Mouse (Mus musculus): Measurements from ENCODE around the gene Dyrk1a. TPM values are rescaled to one million over a fixed set of nuclear protein-coding genes. Genes with fewer than 3 reads are reported as not detected.

Gene Dyrk1a
- polyA plus RNA-seq, 1 experiment from 2014 or later = 7.7 TPM

DNA sequence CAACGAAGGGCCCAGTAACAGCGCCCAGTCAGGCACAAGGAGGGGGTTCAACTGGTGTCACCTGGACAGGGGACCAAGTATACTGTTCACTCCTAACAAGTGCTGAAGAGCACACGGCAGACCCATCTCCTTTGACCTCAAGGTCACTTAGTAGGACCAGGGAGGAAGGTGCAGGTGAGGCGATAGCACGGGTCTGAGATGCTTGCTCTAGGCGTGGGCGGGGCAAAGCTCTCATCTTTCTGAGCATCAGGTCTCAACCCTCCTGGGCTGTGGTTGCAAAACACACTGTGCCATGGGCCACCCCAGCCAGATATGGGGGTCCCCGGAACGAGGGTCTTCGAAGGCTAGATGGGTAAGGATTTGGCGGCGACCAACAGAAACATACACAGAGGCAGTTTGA, 153.1 kb downstream of the Dyrk1a start:
- no peaks in the 10 kb centered on the region for H3K36me3 ChIP-seq (ENCODE audit: insufficient read depth, low read length)
- 70% methylated on average over 12 of the region's 12 CpGs for WGBS
- no peak overlapping the region for H3K4me3 ChIP-seq (ENCODE audit: low read depth, low read length)

DNA sequence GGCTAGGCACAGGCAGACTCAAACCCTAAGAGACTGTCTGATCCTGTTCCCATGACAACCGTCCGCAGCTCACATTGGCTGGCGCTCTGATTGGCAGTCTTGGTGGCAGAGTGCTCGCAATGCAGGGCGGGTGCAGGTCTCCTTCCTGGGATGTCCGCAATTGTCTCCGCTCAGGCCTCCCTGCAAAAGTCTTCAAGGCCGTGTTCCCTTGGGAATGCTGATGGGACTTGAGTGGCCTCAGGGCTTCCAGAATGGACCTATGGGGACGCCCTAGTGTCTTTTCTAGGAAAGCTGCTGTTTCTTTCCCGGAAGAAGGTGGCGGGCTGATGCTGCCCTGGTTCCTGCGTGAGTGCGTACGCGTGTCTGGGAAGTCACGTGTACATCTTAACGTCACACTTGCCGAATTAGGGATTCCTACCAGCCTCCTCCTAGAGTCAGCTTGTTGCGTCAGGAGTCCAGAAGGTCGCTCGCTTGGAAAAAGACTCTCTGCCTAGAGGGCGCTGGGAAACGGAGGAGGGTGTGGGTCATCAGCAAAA, 154.3 kb downstream of the Dyrk1a start:
- TF ChIP-seq EP300 (IDR thresholded peaks at IDR 0.05) (no peak), CTCF (IDR thresholded peaks at IDR 0.05) (no peak)
- H3K4me3 ChIP-seq (ENCODE audit: low read depth, low read length) = peak overlapping the region; percentile 36
- peak overlapping the region; percentile 66 for H3K4me2 ChIP-seq (replicated peaks; ENCODE audit: low read depth, low read length)
- H3K4me1 ChIP-seq (ENCODE audit: insufficient read depth, low read depth, low read length) = no peaks in the 10 kb centered on the region
- no peaks in the 10 kb centered on the region; the same call in 1 of the 2 replicates for H3K9me3 ChIP-seq (ENCODE audit: low read length)
- no peak overlapping the region for H3K9ac ChIP-seq (replicated peaks; ENCODE audit: low read depth)
- H3K36me3 ChIP-seq (ENCODE audit: insufficient read depth, low read length) = no peaks in the 10 kb centered on the region
- DNase-seq (ENCODE audit: low spot score) (peak; percentile 85), ATAC-seq (peak; percentile 92)
- no peak overlapping the region for H3K27ac ChIP-seq (ENCODE audit: low read length)
- WGBS = under 1% methylated on average over 23 of the region's 23 CpGs
- H3K27me3 ChIP-seq (replicated peaks; ENCODE audit: insufficient read depth, low read length) = 0 out of 2 replicates have a peak, but pooled peaks cover 3% of the 10 kb centered on the region

More for the DNA sequence above, 153.1 kb downstream of the Dyrk1a start:
- Histone ChIP-seq H3K9me3 (ENCODE audit: low read length) (no peaks in the 10 kb centered on the region), H3K9ac (replicated peaks; ENCODE audit: low read depth) (no peak overlapping the region), H3K27me3 (replicated peaks; ENCODE audit: insufficient read depth, low read length) (0 out of 2 replicates have a peak, but pooled peaks cover 3% of the 10 kb centered on the region), H3K4me2 (replicated peaks; ENCODE audit: low read depth, low read length) (no peak overlapping the region), H3K27ac (ENCODE audit: low read length) (no peak overlapping the region), H3K4me1 (ENCODE audit: insufficient read depth, low read depth, low read length) (no peaks in the 10 kb centered on the region)
- no peak for TF ChIP-seq EP300 (IDR thresholded peaks at IDR 0.05)
- no peak for TF ChIP-seq CTCF (IDR thresholded peaks at IDR 0.05)
- no peak for DNase-seq (ENCODE audit: low spot score)
- no peak for ATAC-seq

DNA sequence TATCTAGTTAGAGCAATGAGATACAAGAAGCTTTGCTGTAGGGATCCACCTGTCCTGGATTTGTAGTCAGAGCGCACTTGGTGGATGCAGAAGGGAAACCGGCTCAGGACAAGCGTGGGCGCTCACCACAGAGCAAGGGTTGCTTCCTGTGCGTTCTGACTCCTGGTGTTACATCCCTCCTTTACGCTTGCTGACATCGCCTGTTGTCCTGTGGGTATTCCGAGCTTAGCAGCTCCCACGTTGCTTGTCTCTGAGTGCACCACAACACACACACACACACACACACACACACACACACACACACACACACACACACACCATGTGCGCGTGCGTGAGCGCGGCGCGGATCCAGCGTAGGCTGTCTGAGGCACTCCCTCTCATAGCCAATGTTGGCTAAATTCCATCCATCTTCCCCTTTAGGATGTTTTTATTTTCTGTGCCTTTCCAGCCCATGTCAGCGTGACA, 155.0 kb downstream of the Dyrk1a start:
- H3K27ac ChIP-seq (ENCODE audit: low read length) = no peak overlapping the region
- 0 out of 2 replicates have a peak, but pooled peaks cover 3% of the 10 kb centered on the region for H3K27me3 ChIP-seq (replicated peaks; ENCODE audit: insufficient read depth, low read length)
- H3K9ac ChIP-seq (replicated peaks; ENCODE audit: low read depth) = no peak overlapping the region
- TF ChIP-seq CTCF (IDR thresholded peaks at IDR 0.05) = no peak
- no peak for TF ChIP-seq EP300 (IDR thresholded peaks at IDR 0.05)
- H3K9me3 ChIP-seq (ENCODE audit: low read length) = no peaks in the 10 kb centered on the region; the same call in 1 of the 2 replicates
- no peaks in the 10 kb centered on the region for H3K4me1 ChIP-seq (ENCODE audit: insufficient read depth, low read depth, low read length)
- 1% methylated on average over 18 of the region's 18 CpGs for WGBS
- no peaks in the 10 kb centered on the region for H3K36me3 ChIP-seq (ENCODE audit: insufficient read depth, low read length)
- peak overlapping the region; percentile 66 for H3K4me2 ChIP-seq (replicated peaks; ENCODE audit: low read depth, low read length)
- peak overlapping the region; percentile 36 for H3K4me3 ChIP-seq (ENCODE audit: low read depth, low read length)
- peak; percentile 32 for ATAC-seq
- DNase-seq (ENCODE audit: low spot score) = peak; percentile 27

DNA sequence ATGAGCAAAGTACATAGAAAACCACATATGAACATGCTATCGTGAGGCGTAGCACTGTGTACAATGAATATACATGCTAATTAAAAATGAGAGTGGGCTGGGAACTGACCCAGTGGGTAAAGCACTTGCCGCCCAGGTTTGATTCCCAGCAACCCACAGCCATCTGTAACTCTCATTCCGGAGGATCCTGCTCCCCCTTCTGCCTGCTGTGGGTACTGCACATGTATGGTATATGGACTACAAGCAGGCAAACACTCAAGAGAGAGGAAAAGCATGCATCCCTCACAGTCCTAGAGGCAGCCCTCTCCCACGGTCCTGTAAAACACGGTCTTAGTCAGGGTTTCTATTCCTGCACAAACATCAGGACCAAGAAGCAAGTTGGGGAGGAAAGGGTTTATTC, 159.4 kb downstream of the Dyrk1a start:
- Histone ChIP-seq H3K9me3 (ENCODE audit: low read length) (no peaks in the 10 kb centered on the region; the same call in 1 of the 2 replicates), H3K4me3 (ENCODE audit: low read depth, low read length) (no peak overlapping the region), H3K27me3 (replicated peaks; ENCODE audit: insufficient read depth, low read length) (no peaks in the 10 kb centered on the region), H3K27ac (ENCODE audit: low read length) (no peak overlapping the region), H3K36me3 (ENCODE audit: insufficient read depth, low read length) (no peaks in the 10 kb centered on the region), H3K9ac (replicated peaks; ENCODE audit: low read depth) (no peak overlapping the region), H3K4me2 (replicated peaks; ENCODE audit: low read depth, low read length) (no peak overlapping the region), H3K4me1 (ENCODE audit: insufficient read depth, low read depth, low read length) (no peaks in the 10 kb centered on the region)
- TF ChIP-seq EP300 (IDR thresholded peaks at IDR 0.05) = no peak
- TF ChIP-seq CTCF (IDR thresholded peaks at IDR 0.05) = peak; percentile 16; the same call in 1 of the 2 replicates
- ATAC-seq (no peak), DNase-seq (ENCODE audit: low spot score) (no peak)
- WGBS = 90% methylated on average over 6 of the region's 6 CpGs

DNA sequence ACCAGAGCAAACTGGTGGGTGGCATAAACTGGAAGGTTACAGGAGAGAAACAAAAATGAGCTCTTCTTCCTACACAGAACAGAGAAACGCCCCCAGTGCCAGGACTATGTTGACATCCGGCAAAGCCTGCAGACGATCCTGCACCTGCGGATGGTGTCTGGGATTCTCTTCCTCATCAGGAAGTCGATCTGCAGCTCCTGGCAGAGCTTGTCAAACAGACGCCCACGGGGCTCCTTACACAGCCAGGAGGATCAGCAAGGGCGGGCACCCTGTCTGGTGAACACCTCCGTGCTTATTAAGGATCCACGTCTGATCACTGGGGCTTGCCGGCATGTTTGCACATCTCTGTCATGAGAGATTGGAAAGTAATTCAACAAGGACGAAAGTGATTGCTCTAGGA, 161.2 kb downstream of the Dyrk1a start:
- Histone ChIP-seq H3K9ac (replicated peaks; ENCODE audit: low read depth) (no peak overlapping the region), H3K4me3 (ENCODE audit: low read depth, low read length) (no peak overlapping the region), H3K4me1 (ENCODE audit: insufficient read depth, low read depth, low read length) (no peaks in the 10 kb centered on the region), H3K27me3 (replicated peaks; ENCODE audit: insufficient read depth, low read length) (no peaks in the 10 kb centered on the region), H3K9me3 (ENCODE audit: low read length) (no peaks in the 10 kb centered on the region; the same call in 1 of the 2 replicates), H3K4me2 (replicated peaks; ENCODE audit: low read depth, low read length) (no peak overlapping the region), H3K36me3 (ENCODE audit: insufficient read depth, low read length) (no peaks in the 10 kb centered on the region), H3K27ac (ENCODE audit: low read length) (no peak overlapping the region)
- no peak for TF ChIP-seq CTCF (IDR thresholded peaks at IDR 0.05)
- TF ChIP-seq EP300 (IDR thresholded peaks at IDR 0.05) = no peak
- ATAC-seq (no peak), DNase-seq (ENCODE audit: low spot score) (no peak)
- WGBS = 35% methylated on average over 12 of the region's 12 CpGs

DNA sequence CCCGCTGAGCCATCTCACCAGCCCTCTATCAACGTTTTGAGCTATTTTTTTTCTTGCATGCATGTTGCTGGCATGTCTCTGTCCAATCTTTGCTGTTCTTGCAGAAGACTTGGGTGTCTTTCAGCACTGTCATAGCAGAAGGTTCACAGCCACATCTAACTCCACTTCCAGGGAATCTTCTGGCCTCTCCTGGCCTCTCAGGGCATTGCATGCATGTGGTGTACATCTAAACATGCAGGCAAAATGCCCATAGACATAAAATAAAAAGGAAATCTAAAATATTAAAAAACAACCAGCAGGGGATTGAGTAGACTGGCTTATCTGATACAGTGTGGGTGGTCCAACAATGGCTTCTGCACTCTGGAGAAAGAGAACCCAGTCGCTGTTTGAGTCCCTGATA, 165.7 kb downstream of the Dyrk1a start:
- Histone ChIP-seq H3K4me3 (ENCODE audit: low read depth, low read length) (no peak overlapping the region), H3K36me3 (ENCODE audit: insufficient read depth, low read length) (no peaks in the 10 kb centered on the region), H3K4me1 (ENCODE audit: insufficient read depth, low read depth, low read length) (no peaks in the 10 kb centered on the region), H3K4me2 (replicated peaks; ENCODE audit: low read depth, low read length) (no peak overlapping the region), H3K9ac (replicated peaks; ENCODE audit: low read depth) (no peak overlapping the region), H3K27me3 (replicated peaks; ENCODE audit: insufficient read depth, low read length) (no peaks in the 10 kb centered on the region), H3K27ac (ENCODE audit: low read length) (no peak overlapping the region), H3K9me3 (ENCODE audit: low read length) (no peaks in the 10 kb centered on the region)
- 55% methylated on average over 3 of the region's 3 CpGs for WGBS
- no peak for ATAC-seq
- DNase-seq (ENCODE audit: low spot score) = no peak
- TF ChIP-seq EP300 (IDR thresholded peaks at IDR 0.05) (no peak), CTCF (IDR thresholded peaks at IDR 0.05) (peak; percentile 25)

Data from lung, postnatal 0 days (tissue).